Mouse (Mus musculus): ENCODE data around the gene Clec2g.

GRCm38 (mm10) chr6:128993221-128993620 is 59.0 kb downstream of the Clec2g start:
- no peak for TF ChIP-seq EP300 (IDR thresholded peaks at IDR 0.05; ENCODE audit: low read length)
- no peak for TF ChIP-seq CTCF (conservative IDR thresholded peaks at IDR 0.05 in 1 of 2, IDR thresholded peaks at IDR 0.05 in 1 of 2; ENCODE audit: low read depth in 2 of 2, low read length in 2 of 2)
- no peak for TF ChIP-seq POLR2A (IDR thresholded peaks at IDR 0.05; ENCODE audit: low read depth, low read length)
- TF ChIP-seq TCF12 (IDR thresholded peaks at IDR 0.05; ENCODE audit: low read depth, low read length) = no peak
- TF ChIP-seq MAZ (IDR thresholded peaks at IDR 0.05; ENCODE audit: low read depth, low read length) = no peak
- TF ChIP-seq ZC3H11A (IDR thresholded peaks at IDR 0.05; ENCODE audit: low read depth, low read length) = no peak
- no peak for TF ChIP-seq UBTF (IDR thresholded peaks at IDR 0.05; ENCODE audit: low read depth, low read length)

Data from CH12.LX (cell line).